Mouse (Mus musculus): ENCODE data around the gene Nfyb.

- TF ChIP-seq CTCF (IDR thresholded peaks at IDR 0.05; ENCODE audit: borderline replicate concordance, insufficient read depth, low read length) (no peak), POLR2A (IDR thresholded peaks at IDR 0.05; ENCODE audit: low read depth, low read length) (no peak)
Observed at GRCm38 (mm10) chr10:82809352-82809751, 45.4 kb upstream of the Nfyb start.

Measured in embryonic fibroblast, embryonic 13.5 days (primary cell).